Mouse (Mus musculus) adrenal gland, postnatal 4 days (tissue): ENCODE data around the gene Ndst4. TPM values are rescaled to one million over a fixed set of nuclear protein-coding genes. Genes with fewer than 3 reads are reported as not detected.

Experiments used
- DNase-seq, 2 experiments: peaks; one replicate each; pipeline ENCODE4 v3.0.0; 2021 to 2022; ENCODE audit warnings: low spot score in 2 of 2, mixed read lengths in 2 of 2
- long read RNA-seq, 2 experiments: library from polyadenylated mRNA; stranded (forward); transcript quantifications; one replicate each; pipeline ENCODE4 v2.0.0; 2021
- total RNA-seq, 2 experiments: library from RNA; stranded (reverse); gene quantifications; 2 replicates each; pipeline ENCODE4 v1.2.3; 2021

Gene Ndst4
- under 1 TPM; 0.22 to 0.71 TPM for total RNA-seq
- long read RNA-seq, experiment 1 = 0 reads
- long read RNA-seq, experiment 2 = 0 reads

DNA sequence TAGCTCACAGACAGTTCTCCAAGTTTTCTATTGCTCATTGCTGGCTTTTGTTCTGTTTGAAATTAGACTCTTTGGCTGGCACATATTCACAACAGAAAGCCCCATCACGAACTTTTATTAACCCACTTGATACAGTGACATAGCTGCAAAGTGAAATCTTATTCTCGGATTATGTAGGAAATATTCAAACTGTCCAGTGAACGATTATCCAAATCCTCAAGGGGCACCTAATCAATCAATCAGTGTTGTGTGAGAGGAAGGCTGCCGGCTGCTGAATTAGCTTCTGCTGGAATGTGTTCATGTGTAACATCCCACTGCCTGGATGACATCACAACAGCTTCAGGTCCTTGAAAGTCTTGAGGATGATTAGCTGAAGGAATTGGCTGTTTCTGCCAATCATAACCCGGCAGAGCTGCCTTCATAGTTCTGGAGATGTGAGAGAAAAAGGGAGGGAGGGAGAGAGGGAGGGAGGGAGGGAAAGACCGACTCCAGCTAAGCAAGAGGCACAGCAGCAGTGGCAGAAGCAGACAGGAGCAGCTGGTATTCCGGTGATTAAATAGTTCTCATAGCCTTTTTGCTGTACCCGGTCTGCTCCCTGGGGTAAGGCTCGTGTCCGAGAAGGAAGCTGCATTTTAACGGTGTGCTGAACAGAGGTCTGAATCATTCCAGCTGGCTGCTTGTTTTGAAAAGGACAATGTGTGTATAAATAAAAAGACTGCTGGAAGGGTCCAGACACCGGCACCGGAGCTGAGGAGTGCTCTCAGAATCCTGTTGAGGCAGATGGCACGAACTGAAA lies at the start of gene Ndst4:
TSS of gene Ndst4 (plus strand) at position 476 of the 796 bp plus-strand sequence.
- no peak for DNase-seq

DNA sequence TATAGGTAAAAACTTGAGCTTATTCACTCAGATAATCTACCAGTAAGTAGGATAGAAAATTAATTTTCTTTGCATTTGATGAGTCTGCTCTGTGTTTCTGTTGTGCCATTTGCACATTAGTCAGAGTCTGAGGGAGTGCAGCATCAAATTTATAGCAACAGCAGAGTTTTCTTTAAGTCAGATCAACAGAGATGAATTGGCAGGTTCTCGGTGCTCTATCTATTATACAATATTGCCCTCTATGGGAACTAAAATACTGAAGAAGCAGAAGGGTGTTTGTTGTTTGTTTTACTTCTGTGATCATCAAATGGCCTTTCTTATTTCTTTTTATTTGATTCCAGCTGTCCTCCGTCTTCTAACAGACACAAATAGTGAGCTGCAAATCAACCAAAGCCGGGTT lies 6.4 kb upstream of the Ndst4 start:
- DNase-seq = no peak

DNA sequence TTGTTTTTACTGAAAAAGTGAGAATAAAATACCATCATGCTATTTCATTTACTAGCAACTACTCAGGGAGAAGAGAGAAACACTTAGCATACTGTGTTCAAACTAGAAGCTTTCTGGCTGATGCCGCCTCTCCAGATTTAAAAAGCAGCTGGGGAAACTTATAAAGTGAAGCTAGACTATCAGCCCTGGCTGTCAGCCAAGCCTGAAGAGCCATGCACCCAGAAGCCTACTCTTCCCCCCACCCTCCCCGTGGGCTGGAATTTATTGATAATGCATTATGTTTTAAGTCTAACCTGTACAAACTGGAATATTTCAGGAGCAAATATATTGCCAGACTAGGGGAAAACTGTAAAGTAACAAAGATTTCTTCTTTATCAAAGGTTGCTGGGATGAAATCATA lies 2.6 kb downstream of the Ndst4 start:
- DNase-seq = no peak

DNA sequence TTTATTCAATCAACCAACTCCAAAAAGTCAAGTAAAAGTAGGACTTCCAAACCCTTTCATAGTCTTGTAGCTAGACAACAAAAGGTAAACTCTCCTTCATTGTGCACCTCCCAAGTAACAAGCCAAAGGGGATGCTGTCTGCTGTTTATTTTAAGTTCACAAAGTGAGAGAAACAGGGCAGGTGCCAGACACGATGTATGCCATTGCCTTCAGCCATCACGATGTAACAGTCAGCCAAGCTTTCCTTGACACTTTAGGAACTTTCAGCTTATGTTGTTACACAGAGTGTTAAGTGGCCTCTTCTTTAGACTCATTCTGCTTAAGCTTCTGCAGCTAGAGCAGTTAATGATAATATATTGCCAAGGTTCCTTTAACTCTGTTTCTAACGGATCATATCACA lies 3.1 kb downstream of the Ndst4 start:
- no peak for DNase-seq

DNA sequence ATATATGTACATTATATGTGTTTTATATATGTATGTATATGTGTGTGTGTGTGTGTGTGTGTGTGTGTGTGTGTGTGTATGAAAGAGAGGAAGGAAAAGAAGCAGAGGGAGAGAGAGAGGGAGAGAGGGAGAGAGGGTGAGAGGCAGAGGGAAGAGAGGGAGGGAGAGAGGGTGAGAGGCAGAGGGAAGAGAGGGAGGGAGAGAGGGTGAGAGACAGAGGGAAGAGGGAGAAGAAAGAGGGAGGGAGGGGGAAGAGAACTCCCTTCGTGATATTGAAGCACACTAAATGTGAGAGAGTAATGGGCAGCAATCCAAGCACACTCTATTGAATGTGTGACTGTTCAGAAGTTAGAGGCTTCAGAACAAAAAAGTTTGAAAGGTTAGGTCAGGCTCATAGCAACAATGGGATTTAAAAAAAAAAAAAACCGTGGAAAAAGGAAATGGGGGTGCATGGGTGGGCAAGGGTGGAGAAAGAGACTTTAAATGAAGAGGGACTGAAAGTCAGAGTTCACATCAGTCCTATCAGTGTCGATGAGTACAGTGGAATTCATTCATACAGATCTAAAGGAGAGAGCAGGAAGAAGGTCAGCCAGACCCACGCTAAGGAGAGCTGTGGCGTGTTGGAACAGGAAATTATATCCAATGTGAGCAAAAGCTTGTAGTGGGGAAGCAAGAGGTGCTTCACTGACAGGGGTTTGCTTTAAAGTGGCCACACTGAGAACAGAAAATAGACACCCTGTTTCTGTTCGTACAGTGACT lies 63.2 kb downstream of the Ndst4 start:
- no peak for DNase-seq

DNA sequence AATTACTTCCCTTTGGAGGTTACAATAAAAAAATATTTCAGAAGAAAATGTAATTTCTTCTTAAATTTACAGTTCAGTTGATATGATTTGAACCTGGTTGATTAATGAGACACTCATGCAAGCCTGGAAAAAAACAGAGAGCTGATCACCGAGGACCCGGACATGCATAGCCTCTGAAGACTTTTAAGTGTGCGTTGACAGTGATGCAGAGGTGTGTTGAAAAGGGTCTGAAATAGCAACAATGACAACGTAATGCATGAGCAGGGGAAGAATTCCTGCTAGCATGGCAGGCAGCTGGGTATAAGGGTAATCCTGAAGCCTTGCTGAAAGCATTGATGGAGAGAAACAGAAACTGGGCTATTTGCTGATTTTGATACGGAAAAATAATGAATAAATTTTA lies 106.2 kb downstream of the Ndst4 start:
- DNase-seq = no peak

DNA sequence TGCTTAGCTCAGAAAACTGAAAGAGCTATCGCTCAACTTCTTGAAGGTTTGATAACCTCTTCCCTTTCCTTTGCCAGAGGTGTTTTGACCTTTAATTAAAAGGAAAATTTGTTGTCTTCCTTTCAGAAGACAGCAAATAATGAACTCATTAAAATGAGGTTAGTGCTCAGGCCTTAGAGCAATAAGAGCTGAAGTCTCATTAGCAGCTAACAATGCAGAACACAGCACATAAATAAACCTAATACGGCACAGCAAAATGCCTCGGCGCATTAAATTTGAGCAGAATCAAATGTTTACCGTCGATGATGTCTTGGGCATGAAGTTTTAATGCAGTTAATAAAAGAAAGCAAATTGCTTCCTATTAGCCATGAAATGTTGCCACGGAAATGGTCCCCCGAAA lies 129.5 kb downstream of the Ndst4 start:
- DNase-seq = no peak

DNA sequence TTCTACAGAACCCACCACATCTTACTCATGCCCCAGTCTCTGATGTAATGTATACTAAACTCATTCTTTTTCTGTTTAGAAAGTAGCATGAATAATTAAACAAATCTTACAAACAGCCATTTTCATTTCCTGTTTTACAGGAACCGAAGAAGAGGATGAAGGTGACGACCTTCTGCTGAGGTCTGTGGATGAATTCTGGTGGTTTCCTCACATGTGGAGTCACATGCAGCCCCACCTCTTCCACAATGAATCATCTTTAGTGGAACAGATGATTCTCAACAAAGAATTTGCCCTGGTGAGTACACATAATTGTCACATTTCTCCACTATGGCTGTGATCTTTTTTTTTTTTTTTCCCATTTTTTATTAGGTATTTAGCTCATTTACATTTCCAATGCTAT lies 166.7 kb downstream of the Ndst4 start:
- DNase-seq = no peak

- no peak for DNase-seq
These were observed 228.4 kb downstream of the Ndst4 start for GRCm38 (mm10) chr3:125632233-125632632.

GRCm38 (mm10) chr3:125655009-125655635 lies 251.2 kb downstream of the Ndst4 start:
- no peak for DNase-seq

GRCm38 (mm10) chr3:125660114-125660717 lies 256.3 kb downstream of the Ndst4 start:
- DNase-seq = no peak

DNA sequence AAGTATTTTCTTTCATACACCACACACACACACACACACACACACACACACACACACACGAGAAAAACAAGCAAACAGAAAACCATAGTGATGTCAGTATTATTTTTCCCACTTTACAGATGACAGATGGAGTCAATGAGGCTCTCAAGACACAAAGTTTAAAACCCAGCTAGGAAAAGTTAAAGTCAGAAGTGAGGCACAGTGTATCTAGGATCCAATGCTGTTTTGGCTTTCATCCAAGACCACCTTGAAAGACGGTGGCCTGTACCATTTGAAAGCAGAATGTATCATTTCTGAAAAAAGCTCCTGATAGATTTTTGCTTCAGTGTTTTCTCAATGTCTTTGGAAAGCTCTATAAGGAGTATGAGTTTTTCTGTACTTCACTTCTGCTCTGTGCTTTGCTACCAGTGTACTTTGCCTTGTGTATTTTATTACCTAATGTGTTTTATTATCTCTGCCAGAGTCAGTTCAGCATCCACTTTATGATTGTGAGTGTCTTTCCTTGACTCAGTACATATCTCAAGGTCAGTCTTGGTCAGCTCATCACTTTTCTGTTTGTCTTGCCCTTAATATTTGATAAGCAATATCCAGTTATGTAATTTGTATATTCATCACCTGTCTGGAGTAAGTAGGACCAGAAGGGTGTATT lies 257.1 kb downstream of the Ndst4 start:
- no peak for DNase-seq

- no peak for DNase-seq
These were observed 270.3 kb downstream of the Ndst4 start for GRCm38 (mm10) chr3:125673997-125674794.

DNA sequence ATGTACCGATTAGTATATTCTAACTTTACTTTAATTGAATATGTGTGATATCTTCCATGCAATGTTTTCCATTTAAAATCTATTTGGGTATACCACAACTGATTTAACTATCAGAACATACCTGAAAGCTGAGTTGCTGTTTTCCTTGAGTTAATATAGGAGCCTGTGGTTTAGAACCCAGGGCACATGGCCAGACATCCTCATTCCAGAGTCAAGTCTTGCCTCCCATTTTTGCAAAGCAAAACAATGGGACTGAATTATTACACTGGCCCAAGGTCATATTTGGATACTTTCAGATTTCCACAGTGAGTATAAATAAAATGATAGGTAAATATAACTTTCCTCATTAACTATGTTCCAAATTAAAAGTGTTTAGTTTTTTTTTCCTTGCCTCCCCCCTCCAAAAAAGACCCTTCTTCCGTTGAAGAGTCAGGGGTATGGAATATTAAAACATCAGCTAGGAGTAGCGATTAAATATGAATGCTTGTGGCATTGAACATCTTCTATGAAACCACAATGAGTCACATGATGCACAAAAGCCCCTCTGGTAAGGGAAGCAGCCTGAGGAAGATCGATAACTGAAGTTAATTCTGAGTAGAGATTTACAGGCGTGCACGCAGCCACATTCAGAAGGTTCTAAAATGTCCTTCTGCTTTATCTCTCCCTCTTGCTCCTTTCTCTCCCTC lies 271.5 kb downstream of the Ndst4 start:
- DNase-seq = no peak

DNA sequence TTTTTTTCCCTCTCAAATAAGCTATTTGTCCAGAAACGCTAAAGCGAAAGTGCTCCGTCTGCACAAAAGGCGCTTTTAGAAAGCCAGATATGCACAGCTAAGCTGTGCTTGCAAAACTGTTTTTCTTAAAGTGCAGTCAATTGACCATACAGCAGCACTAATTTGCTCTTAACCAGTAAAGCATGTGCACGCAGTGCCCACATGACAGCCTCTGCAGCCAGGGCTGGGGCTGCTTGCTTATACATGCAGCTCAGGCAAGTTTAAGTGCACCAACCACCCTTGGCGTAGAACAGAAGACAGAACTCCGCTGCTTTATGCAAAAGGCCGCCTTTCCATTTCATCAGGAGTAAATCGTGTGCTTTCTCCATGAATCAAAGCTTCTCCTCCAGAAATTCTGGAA lies 275.0 kb downstream of the Ndst4 start:
- DNase-seq = no peak

GRCm38 (mm10) chr3:125683460-125684230 lies 279.8 kb downstream of the Ndst4 start:
- DNase-seq = no peak

DNA sequence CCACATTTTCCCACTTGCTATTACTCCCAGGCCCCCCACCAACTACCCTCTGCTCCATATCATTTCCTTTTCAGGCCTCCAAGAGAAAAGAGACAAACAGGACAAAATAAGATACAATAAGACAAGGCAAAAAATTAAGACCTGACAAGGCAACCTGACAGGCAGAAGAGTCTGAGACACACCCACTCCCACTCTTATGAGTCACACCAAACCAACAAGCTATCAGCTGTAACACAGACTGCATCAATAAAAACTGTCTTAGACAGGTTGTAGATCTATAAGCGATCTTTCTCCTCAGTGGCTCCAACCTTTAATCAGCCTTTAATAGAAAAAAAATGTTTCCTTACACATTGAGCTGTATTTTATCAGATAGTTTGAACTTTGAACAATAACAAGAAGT lies 280.7 kb downstream of the Ndst4 start:
- DNase-seq = no peak

GRCm38 (mm10) chr3:125687601-125688000 lies 283.7 kb downstream of the Ndst4 start:
- DNase-seq = no peak

DNA sequence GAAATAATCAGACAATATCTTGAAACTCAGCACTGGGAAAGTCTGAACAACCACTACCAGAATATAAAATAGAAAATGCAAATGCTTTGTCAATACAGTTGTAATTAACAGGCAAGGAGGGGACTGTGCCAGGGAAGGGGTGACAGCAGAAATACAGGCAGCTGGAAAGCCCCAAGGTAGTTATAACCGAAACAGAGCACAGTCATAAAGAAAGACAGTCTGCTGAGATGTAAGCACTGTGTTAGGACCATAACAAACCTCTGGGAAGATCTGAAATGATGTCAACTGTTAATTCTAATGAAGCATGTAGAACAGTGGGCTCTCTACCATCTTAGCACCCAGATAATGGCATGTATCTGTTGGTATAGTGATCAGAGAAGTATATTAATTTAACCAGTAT lies 287.1 kb downstream of the Ndst4 start:
- DNase-seq = no peak
